Mouse (Mus musculus): Measurements from ENCODE around the gene Cldn7.

GRCm38 (mm10) chr11:69991711-69992110 lies 27.1 kb downstream of the Cldn7 start:
- TF ChIP-seq CTCF (conservative IDR thresholded peaks at IDR 0.05; ENCODE audit: low read length) (no peak), NANOG (IDR thresholded peaks at IDR 0.05; ENCODE audit: borderline replicate concordance, low read length) (no peak), POU5F1 (IDR thresholded peaks at IDR 0.05; ENCODE audit: borderline replicate concordance, low read length) (no peak)
